Mouse (Mus musculus) G1E (cell line): Measurements from ENCODE around the gene Acrv1.

Experiments used
- CTCF ChIP-seq: IDR thresholded peaks from 2 replicates; pipeline ENCODE4 v1.5.1; 2012; ENCODE audit warnings: low read depth, low read length, inconsistent platforms, mixed read lengths
- GATA1 ChIP-seq: IDR thresholded peaks from 2 replicates; pipeline ENCODE4 v1.6.1; 2012; ENCODE audit warnings: borderline replicate concordance, low read length, inconsistent platforms, mixed read lengths
- POLR2AphosphoS5 ChIP-seq: IDR thresholded peaks from 2 replicates; pipeline ENCODE4 v1.6.1; 2012; ENCODE audit warnings: low read depth, low read length, inconsistent platforms; ENCODE audit not compliant: insufficient replicate concordance
- TAL1 ChIP-seq: conservative IDR thresholded peaks from 2 replicates; pipeline ENCODE4 v1.6.1; 2012; ENCODE audit warnings: low read depth, low read length, inconsistent platforms, mixed read lengths

DNA sequence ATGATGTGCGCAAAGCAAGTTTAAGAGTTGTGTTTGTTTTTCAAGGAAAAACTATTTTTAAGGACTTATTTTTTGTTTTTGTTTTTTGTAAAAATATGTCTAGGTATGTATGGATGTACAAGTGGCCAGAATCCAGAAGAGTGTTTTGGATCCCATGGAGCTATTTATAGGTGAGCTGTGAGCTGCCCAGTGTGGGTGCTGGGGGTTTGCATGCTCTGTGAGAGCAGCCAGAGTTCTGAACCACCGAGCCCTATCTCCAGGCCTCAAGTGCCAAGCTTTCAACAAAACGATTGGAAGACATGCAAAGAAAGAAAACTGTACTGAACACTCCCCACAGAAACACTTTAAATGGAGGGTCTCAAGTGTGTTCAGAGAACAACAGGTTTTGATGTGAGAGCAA is 12.9 kb downstream of the Acrv1 start:
- TF ChIP-seq CTCF, result no peak
- TF ChIP-seq TAL1, result no peak
- no peak for TF ChIP-seq GATA1
- TF ChIP-seq POLR2AphosphoS5, result no peak
